Mouse (Mus musculus): Measurements from ENCODE around the gene Sclt1. TPM values are rescaled to one million over a fixed set of nuclear protein-coding genes. Genes with fewer than 3 reads are reported as not detected.
A peak's percentile ranks its signal among the peaks of the same experiment; 100 is the strongest.

The Sclt1 gene
- total RNA-seq, 2 experiments from 2014 or later: 9.8 to 15.1 TPM

DNA sequence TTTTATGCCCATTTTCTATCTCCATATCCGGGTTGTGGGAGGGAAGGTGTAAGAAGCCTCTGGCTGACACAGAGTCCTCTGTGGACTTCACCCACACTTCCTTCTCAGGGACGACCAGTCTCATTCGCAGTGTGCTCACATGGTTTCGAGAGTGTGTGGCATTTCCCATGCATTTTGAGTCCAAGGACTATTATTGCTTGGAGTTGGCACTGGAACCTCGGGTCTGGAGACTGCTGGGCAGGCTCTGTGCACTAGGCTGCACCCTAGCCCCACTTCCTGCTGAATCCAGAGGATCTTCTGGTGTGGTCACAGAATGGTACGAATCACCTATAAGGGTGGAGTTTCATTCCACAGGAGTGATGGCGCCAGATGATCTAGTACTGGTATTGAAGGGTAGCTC, 155.4 kb downstream of the Sclt1 start:
- peak; percentile 56 for DNase-seq

DNA sequence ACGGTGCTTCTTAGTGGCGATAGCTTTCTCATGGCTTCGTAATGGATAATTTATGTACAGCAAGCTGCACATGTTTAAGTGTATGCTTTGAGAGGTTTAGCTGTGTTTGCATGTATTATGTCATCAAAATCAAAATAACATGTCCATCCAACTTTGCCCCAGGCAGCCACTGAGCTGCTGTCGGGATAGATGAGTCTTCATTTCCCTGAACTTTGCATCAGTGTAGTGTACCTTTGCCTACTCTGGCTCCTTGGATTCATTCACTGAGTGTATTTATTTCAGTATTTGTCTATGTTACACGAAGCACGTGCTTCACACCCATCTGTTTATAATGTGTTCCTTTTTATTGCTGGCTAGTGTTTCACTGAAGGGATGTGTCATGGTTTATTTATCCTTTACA, 156.0 kb downstream of the Sclt1 start:
- DNase-seq: no peak

GRCm38 (mm10) chr3:41585548-41585947, 156.8 kb downstream of the Sclt1 start:
- DNase-seq: no peak

- DNase-seq: peak; percentile 32
Observed at GRCm38 (mm10) chr3:41583621-41584020, 158.7 kb downstream of the Sclt1 start.

GRCm38 (mm10) chr3:41583092-41583491, 159.2 kb downstream of the Sclt1 start:
- no peak for DNase-seq

- no peak for DNase-seq
Observed at GRCm38 (mm10) chr3:41582256-41582655, 160.1 kb downstream of the Sclt1 start.

- DNase-seq: no peak
Observed at GRCm38 (mm10) chr3:41581436-41581835, 160.9 kb downstream of the Sclt1 start.

GRCm38 (mm10) chr3:41580401-41581323, 161.7 kb downstream of the Sclt1 start:
- DNase-seq: no peak

DNA sequence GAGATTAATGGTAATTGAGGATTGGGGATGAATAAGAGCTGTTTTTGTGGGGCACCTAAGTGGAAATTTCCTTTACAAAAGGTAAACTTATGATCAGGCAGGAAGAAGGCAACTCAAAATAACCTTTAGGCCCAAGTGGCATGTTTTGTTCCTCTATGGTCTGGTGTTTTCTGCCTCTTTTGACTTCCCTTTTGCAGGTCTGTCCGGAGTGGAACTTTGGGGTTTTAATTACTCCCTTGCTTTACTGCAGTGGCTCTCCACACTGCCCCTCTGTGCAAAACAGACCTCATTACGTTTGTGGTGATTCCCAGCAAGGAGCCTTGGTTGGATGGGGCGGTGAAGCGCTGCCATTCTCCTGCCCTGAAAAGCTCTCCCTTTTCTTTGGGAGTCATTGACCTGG, 162.4 kb downstream of the Sclt1 start:
- DNase-seq: no peak

GRCm38 (mm10) chr3:41577240-41577639, 165.1 kb downstream of the Sclt1 start:
- no peak for DNase-seq

Other genes with a start within 250 kb of the Sclt1 start
- 10 to 100 TPM; 43.5 to 51.6 TPM for gene Jade1, start 186.8 kb downstream of the Sclt1 start, total RNA-seq (2021)
- 10 to 100 TPM; 11.5 to 15.6 TPM for gene D3Ertd751e, start 97 bp upstream of the Sclt1 start, total RNA-seq (2021)